Mouse (Mus musculus) liver, postnatal 0 days (tissue): ENCODE results near the gene Ankrd13d.
A peak's percentile ranks its signal among the peaks of the same experiment; 100 is the strongest.

Source experiments
- CTCF ChIP-seq: sonication (generic); IDR thresholded peaks from 2 replicates; pipeline ENCODE4 v1.5.1; 2016; ENCODE audit warnings: antibody characterized with exemption, low read depth
- EP300 ChIP-seq: IDR thresholded peaks from 2 replicates; pipeline ENCODE4 v1.6.1; 2016; ENCODE audit warnings: antibody characterized with exemption, low read depth, mild to moderate bottlenecking

GRCm38 (mm10) chr19:4231253-4232185 lies 51.4 kb downstream of the Ankrd13d start, which contains the start of gene Pold4:
- 0 out of 2 replicates have a peak, but pooled peaks have one; percentile 5 for TF ChIP-seq CTCF
- peak; percentile 57; the same call in 1 of the 2 replicates for TF ChIP-seq EP300
